Mouse (Mus musculus) heart, embryonic 16.5 days (tissue): ENCODE measurements around the gene Lrrc74a. TPM values are rescaled to one million over a fixed set of nuclear protein-coding genes. Genes with fewer than 3 reads are reported as not detected.

Experiments
- ATAC-seq: fragments of 200-750 bp; cut with Nextera tagmentation; replicated peaks from 2 replicates; pipeline ENCODE4 v1.8.0; 2017; ENCODE audit warnings: moderate number of reproducible peaks; ENCODE audit not compliant: insufficient read depth, low FRiP score; ENCODE audit errors: extremely low read depth
- H3K27ac ChIP-seq: fragments of 300-500 bp; sonication (generic); 2 replicates; pipeline ENCODE4 v1.5.1; 2014; ENCODE audit warnings: mild to moderate bottlenecking, low read length, control low read depth, moderate library complexity
- H3K27me3 ChIP-seq: fragments of 300-500 bp; sonication (generic); 2 replicates; pipeline ENCODE4 v1.6.1; 2014; ENCODE audit warnings: low read length, mixed read lengths; ENCODE audit not compliant: control insufficient read depth, insufficient read depth
- H3K36me3 ChIP-seq: fragments of 300-500 bp; sonication (generic); 2 replicates; pipeline ENCODE4 v1.6.1; 2014; ENCODE audit not compliant: control insufficient read depth, insufficient read depth
- H3K4me1 ChIP-seq: fragments of 300-500 bp; sonication (generic); 2 replicates; pipeline ENCODE4 v1.6.1; 2014; ENCODE audit warnings: low read length, mixed read lengths; ENCODE audit not compliant: control insufficient read depth, insufficient read depth
- H3K4me2 ChIP-seq: fragments of 300-500 bp; sonication (generic); 2 replicates; pipeline ENCODE4 v1.6.1; 2014; ENCODE audit warnings: low read depth, mild to moderate bottlenecking, control low read depth, low read length
- H3K4me3 ChIP-seq: fragments of 300-500 bp; sonication (generic); 2 replicates; pipeline ENCODE4 v1.5.1; 2014; ENCODE audit warnings: mild to moderate bottlenecking, control low read depth, low read length
- H3K9ac ChIP-seq: fragments of 300-500 bp; sonication (generic); 2 replicates; pipeline ENCODE4 v1.6.1; 2014; ENCODE audit warnings: low read length, control low read depth
- H3K9me3 ChIP-seq: fragments of 300-500 bp; sonication (generic); replicated peaks from 2 replicates; pipeline ENCODE4 v1.6.1; 2016; ENCODE audit warnings: low read length; ENCODE audit not compliant: control insufficient read depth
- WGBS: fragments of 180-500 bp; shearing (Covaris S2); extraction: QIAGEN DNeasy Blood & Tissue Kit; methylation state at CpG from one replicate; pipeline ENCODE4 v1.1.7; 2014; 5-methylcytosine and 5-hydroxymethylcytosine counted together
- polyA plus RNA-seq: library from polyadenylated mRNA; unstranded; fragments of >200 nt; fragmentation: Nextera tagmentation; extraction: Ambion mirVana; gene quantifications from 2 replicates; pipeline ENCODE4 v1.2.1, GENCODE M21; 2015

The Lrrc74a gene
- polyA plus RNA-seq, 1 experiment from 2014 or later: not detected

DNA sequence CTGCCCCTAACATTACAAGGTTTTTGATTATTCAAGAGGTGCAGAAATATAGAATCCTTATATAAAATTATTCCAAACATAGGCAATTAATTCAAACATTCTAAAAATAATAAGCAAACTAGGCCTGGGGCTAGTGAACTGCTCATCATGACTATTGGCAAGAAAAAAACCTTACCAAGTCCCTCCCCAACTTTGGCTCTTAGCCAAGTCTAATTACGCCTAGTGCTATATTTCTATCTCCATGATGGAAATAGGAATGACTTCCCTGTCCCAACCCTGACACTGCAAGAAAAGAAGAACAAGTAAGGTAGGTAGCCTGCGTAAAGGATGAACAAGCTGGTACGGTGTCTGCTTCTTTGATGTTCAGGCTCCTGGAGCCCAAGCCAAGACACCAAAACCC lies 31.5 kb upstream of the Lrrc74a start:
- no peak overlapping the region for H3K4me3 ChIP-seq
- no peak overlapping the region for H3K9ac ChIP-seq
- H3K36me3 ChIP-seq: peaks cover 7% of the 10 kb centered on the region
- 94% methylated on average over 3 of the region's 3 CpGs for WGBS
- no peaks in the 10 kb centered on the region for H3K4me1 ChIP-seq
- no peaks in the 10 kb centered on the region for H3K9me3 ChIP-seq
- no peak for ATAC-seq
- H3K4me2 ChIP-seq: no peak overlapping the region
- H3K27me3 ChIP-seq: no peaks in the 10 kb centered on the region
- no peak overlapping the region for H3K27ac ChIP-seq

DNA sequence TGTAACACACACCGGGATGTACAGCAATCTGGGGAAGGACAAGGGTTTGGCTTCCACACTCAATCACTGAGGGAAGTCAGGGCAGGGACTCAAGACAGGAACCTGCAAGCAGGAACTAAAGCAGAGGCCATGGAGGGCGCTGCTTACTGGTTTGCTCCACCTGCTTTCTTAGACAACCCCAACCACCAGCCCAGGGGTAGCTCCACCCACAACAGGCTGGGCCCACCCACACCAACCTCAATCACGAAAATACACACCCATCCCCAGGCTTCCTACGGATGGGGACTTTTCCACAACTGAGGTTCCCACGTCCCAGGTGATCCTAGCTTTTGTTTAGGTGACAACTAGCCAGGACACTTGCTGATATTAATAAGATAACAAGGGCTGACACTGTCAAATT lies 28.3 kb upstream of the Lrrc74a start:
- Histone ChIP-seq H3K9me3 (no peaks in the 10 kb centered on the region), H3K27me3 (no peaks in the 10 kb centered on the region), H3K4me2 (no peak overlapping the region), H3K27ac (no peak overlapping the region), H3K4me1 (no peaks in the 10 kb centered on the region), H3K4me3 (no peak overlapping the region), H3K36me3 (peaks cover 7% of the 10 kb centered on the region), H3K9ac (no peak overlapping the region)
- ATAC-seq: no peak
- WGBS: 82% methylated on average over 5 of the region's 5 CpGs

DNA sequence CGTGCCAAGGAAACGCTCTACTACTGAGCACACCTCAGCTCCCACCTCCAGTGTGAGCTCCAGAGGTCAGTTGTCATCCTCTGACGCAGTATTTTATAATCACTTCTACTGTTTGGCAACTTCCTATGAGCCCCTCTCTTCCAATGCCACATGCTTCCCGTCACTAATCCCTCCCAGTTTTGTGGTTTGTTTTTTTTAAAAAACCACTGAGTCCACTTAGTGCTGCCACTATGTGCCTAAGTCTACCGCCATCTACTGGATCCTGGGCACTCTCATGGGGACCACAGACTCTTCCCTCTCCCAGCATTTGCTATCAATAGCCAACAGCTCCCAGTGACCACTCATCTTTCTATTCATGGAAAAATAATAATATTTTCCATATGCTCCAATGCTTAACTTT lies 20.1 kb upstream of the Lrrc74a start:
- WGBS: 61% methylated on average over 5 of the region's 5 CpGs
- Histone ChIP-seq H3K4me1 (no peaks in the 10 kb centered on the region), H3K4me3 (no peak overlapping the region), H3K4me2 (no peak overlapping the region), H3K27ac (no peak overlapping the region), H3K36me3 (peaks cover 2% of the 10 kb centered on the region; the same call in 1 of the 2 replicates), H3K9me3 (no peaks in the 10 kb centered on the region), H3K27me3 (no peaks in the 10 kb centered on the region), H3K9ac (no peak overlapping the region)
- no peak for ATAC-seq

DNA sequence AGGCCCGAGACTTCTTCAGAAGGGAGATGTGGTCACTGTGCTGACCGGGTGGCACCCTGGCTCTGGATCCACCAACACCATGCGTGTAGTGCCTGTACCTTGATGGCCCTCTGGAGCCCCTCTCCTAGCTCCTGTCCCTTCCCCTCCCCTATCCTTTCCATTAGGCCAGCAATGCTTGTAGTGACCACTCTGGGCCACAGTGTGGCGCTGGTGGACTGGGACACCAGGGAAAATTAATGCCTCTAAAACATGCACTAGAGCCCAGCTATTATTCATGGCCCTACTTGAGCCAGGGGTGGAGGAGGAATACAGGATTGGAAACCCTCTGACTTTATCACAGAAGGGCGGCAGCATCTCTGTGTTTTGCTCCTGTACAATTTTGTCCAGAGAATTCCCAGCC lies 18.8 kb upstream of the Lrrc74a start:
- WGBS: 44% methylated on average over 5 of the region's 5 CpGs
- Histone ChIP-seq H3K27me3 (no peaks in the 10 kb centered on the region), H3K4me1 (no peaks in the 10 kb centered on the region), H3K4me2 (no peak overlapping the region), H3K9ac (no peak overlapping the region), H3K27ac (no peak overlapping the region), H3K36me3 (peaks cover 6% of the 10 kb centered on the region), H3K9me3 (no peaks in the 10 kb centered on the region), H3K4me3 (no peak overlapping the region)
- no peak for ATAC-seq

DNA sequence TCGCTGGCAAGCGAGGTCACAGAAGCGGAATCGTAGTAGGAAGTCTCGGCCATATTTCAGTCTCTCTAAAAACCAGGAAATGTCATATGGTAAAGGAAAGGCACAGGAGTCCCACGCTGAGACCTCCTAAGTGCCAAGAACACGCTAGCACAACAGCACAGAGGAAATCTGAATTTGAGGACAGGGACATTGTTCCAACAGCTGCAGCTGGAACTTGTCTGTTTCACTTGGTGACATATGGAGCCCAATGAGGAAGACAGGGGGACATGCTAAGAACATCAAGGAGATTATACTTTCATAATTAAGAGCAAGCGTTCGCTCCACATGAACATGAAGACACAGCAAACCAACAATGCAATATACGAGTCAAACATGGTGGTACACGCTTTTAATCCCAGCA lies 17.2 kb upstream of the Lrrc74a start:
- 79% methylated on average over 11 of the region's 11 CpGs for WGBS
- H3K27me3 ChIP-seq: no peaks in the 10 kb centered on the region
- H3K9ac ChIP-seq: no peak overlapping the region
- H3K27ac ChIP-seq: no peak overlapping the region
- peaks cover 8% of the 10 kb centered on the region for H3K4me1 ChIP-seq
- no peak overlapping the region for H3K4me2 ChIP-seq
- ATAC-seq: no peak
- no peaks in the 10 kb centered on the region for H3K9me3 ChIP-seq
- no peak overlapping the region for H3K4me3 ChIP-seq
- H3K36me3 ChIP-seq: peaks cover 6% of the 10 kb centered on the region

DNA sequence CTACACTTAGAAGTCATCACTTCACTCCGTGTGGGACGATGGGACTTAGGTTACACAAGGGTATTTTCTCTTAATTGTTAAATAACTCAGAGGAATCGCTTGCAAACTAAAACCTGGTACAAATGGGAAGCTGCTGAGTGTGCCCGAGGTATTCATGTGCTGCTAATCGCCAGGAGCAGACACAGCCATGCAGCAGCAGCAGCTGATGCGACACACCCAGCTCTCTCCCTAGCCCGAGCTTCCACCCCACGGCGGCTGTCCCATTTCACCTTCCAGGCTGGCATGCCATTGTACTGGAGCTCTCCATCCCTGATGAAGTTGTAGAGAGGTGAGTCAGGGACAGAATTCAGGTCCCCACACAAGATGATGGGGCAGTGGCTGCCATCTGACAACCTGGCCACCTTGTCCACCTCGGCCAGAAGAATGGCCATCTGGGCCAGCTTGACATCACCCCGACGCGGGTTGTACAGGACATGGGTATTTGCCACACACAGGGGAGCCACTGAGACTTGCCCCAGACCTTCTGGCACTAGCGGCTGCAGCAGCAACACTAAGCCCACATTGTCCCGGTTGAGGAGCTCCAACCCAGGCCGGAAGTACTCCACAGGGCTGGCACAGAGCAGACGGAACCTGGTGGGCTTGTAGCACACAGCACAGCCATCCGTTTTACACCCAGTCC lies 14.1 kb upstream of the Lrrc74a start:
- H3K9me3 ChIP-seq: no peaks in the 10 kb centered on the region
- peaks cover 4% of the 10 kb centered on the region; the same call in 1 of the 2 replicates for H3K36me3 ChIP-seq
- H3K4me2 ChIP-seq: no peak overlapping the region
- WGBS: 85% methylated on average over 18 of the region's 18 CpGs
- no peaks in the 10 kb centered on the region for H3K27me3 ChIP-seq
- H3K9ac ChIP-seq: no peak overlapping the region
- no peak for ATAC-seq
- peaks cover 16% of the 10 kb centered on the region for H3K4me1 ChIP-seq
- H3K27ac ChIP-seq: no peak overlapping the region
- no peak overlapping the region for H3K4me3 ChIP-seq

DNA sequence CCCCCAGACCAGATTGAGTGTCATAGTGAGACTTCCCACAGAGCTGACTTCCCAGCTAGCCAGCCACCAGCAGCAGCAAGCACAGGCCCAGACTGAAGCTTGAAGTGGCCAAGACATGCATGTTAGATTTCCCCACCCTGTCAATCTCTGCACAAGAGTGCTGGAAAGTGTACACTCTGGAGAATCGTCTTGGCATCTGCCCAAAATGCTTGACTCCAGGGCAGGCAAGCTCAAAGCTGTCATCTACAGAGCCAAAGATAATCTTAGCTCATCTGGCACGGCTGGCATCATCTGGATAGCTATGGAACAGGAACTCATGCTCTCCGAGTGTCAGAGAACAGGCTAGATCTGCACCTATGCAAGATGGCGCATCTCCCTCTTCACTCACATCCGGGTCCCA lies 12.7 kb upstream of the Lrrc74a start:
- peaks cover 4% of the 10 kb centered on the region; the same call in 1 of the 2 replicates for H3K36me3 ChIP-seq
- H3K4me3 ChIP-seq: no peak overlapping the region
- H3K4me1 ChIP-seq: peaks cover 19% of the 10 kb centered on the region
- no peaks in the 10 kb centered on the region for H3K9me3 ChIP-seq
- peak overlapping the region; percentile 26; the same call in 1 of the 2 replicates for H3K27ac ChIP-seq
- no peak overlapping the region for H3K9ac ChIP-seq
- WGBS: 47% methylated on average over 5 of the region's 5 CpGs
- no peaks in the 10 kb centered on the region for H3K27me3 ChIP-seq
- H3K4me2 ChIP-seq: no peak overlapping the region
- ATAC-seq: no peak

DNA sequence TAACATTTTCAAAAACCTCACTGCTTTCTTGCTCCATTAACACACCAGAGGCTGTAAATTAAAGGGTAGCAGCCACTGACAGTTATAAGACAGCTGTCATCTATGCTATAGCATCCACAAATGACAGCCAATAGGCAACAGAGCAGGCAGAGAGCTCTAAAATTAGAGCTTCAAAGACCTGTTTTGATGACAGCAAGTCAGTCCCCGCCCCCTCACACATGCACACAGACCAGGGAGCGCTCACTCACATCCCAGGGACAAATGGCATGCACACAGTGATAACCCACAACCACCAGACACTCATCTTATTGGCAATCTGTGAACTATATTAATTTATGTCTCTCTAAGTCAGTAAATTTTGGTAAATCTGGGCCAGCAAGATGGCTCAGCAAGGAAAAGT lies 9.9 kb upstream of the Lrrc74a start:
- H3K4me1 ChIP-seq: peaks cover 19% of the 10 kb centered on the region
- H3K27ac ChIP-seq: no peak overlapping the region
- no peak overlapping the region for H3K4me3 ChIP-seq
- no peak overlapping the region for H3K9ac ChIP-seq
- no peaks in the 10 kb centered on the region for H3K27me3 ChIP-seq
- no peaks in the 10 kb centered on the region for H3K9me3 ChIP-seq
- H3K36me3 ChIP-seq: peaks cover 4% of the 10 kb centered on the region; the same call in 1 of the 2 replicates
- ATAC-seq: no peak
- no peak overlapping the region for H3K4me2 ChIP-seq
- 55% methylated on average over 2 of the region's 2 CpGs for WGBS

DNA sequence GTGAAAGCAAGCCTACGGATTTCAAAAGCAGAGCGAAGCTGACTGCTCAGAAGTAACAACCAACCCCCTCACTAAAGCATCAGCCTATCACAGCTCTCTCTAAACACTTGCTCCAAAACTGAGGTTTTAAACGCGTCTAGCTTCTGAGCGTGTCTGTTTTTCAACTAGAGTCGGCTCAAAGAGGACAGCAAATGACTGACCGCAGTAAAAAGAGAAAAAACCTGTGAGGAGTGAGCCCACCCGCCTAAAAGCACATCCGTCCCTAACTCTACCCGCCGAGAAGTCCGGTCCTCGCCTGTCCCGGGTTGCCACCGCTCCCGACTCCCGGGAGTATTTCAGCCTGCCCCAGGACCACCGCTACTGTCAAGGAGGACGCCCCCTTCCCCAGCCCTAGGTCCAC lies 8.5 kb upstream of the Lrrc74a start:
- Histone ChIP-seq H3K4me1 (peaks cover 19% of the 10 kb centered on the region), H3K4me2 (peak overlapping the region; percentile 61), H3K4me3 (peak overlapping the region; percentile 72), H3K36me3 (no peaks in the 10 kb centered on the region), H3K27ac (no peak overlapping the region; the same call in 1 of the 2 replicates), H3K9ac (peak overlapping the region; percentile 77), H3K9me3 (no peaks in the 10 kb centered on the region), H3K27me3 (no peaks in the 10 kb centered on the region)
- no peak for ATAC-seq
- under 1% methylated on average over 19 of the region's 19 CpGs for WGBS
